Mouse (Mus musculus): ENCODE results near the gene Eaf1.
A peak's percentile ranks its signal among the peaks of the same experiment; 100 is the strongest.
"Not testable (repeated sequence)": the region's sequence is repeated elsewhere in the genome, so short reads cannot be mapped to it uniquely, and the experiment has no call there.

Eaf1 gene

GRCm38 (mm10) chr14:31494349-31494974, at the start of gene Eaf1:
TSS of gene Eaf1 (plus strand) at chr14:31494399.
- DNase-seq = no peak

- no peak for DNase-seq
Measured at GRCm38 (mm10) chr14:31448994-31449393, 45.2 kb upstream of the Eaf1 start.

- not testable (repeated sequence) for DNase-seq
Measured at GRCm38 (mm10) chr14:31453946-31454345, 40.3 kb upstream of the Eaf1 start.

GRCm38 (mm10) chr14:31454849-31455566, 39.2 kb upstream of the Eaf1 start:
- no peak for DNase-seq

- peak; percentile 40 for DNase-seq
Measured at GRCm38 (mm10) chr14:31456064-31456721, 38.0 kb upstream of the Eaf1 start.

GRCm38 (mm10) chr14:31458006-31458405, 36.2 kb upstream of the Eaf1 start:
- DNase-seq = no peak

- DNase-seq = not testable (repeated sequence)
Measured at GRCm38 (mm10) chr14:31462226-31462625, 32.0 kb upstream of the Eaf1 start.

- no peak for DNase-seq
Measured at GRCm38 (mm10) chr14:31462886-31463285, 31.3 kb upstream of the Eaf1 start.

- no peak for DNase-seq
Measured at GRCm38 (mm10) chr14:31464176-31464575, 30.0 kb upstream of the Eaf1 start.

GRCm38 (mm10) chr14:31469711-31470110, 24.5 kb upstream of the Eaf1 start:
- no peak for DNase-seq

- peak; percentile 42 for DNase-seq
Measured at GRCm38 (mm10) chr14:31472451-31473061, 21.6 kb upstream of the Eaf1 start.

GRCm38 (mm10) chr14:31473297-31473696, 20.9 kb upstream of the Eaf1 start:
- DNase-seq = no peak

GRCm38 (mm10) chr14:31482417-31482816, 11.8 kb upstream of the Eaf1 start:
- DNase-seq = no peak

- DNase-seq = no peak
Measured at GRCm38 (mm10) chr14:31486465-31486864, 7.7 kb upstream of the Eaf1 start.

- DNase-seq = no peak
Measured at GRCm38 (mm10) chr14:31488055-31488454, 6.1 kb upstream of the Eaf1 start.

- no peak for DNase-seq
Measured at GRCm38 (mm10) chr14:31493901-31494300, 298 bp upstream of the Eaf1 start.

GRCm38 (mm10) chr14:31494975-31495455, 816 bp downstream of the Eaf1 start, which contains the start of gene Mettl6:
TSS of gene Mettl6 (minus strand) at chr14:31495040.
- peak; percentile 91 for DNase-seq

- DNase-seq = no peak
Measured at GRCm38 (mm10) chr14:31495538-31495937, 1.3 kb downstream of the Eaf1 start.

GRCm38 (mm10) chr14:31496241-31496646, 2.0 kb downstream of the Eaf1 start:
- no peak for DNase-seq

- no peak for DNase-seq
Measured at GRCm38 (mm10) chr14:31499526-31499925, 5.3 kb downstream of the Eaf1 start.

GRCm38 (mm10) chr14:31503406-31503805, 9.2 kb downstream of the Eaf1 start:
- DNase-seq = no peak

GRCm38 (mm10) chr14:31506456-31506855, 12.3 kb downstream of the Eaf1 start:
- DNase-seq = peak; percentile 79

GRCm38 (mm10) chr14:31509911-31510310, 15.7 kb downstream of the Eaf1 start:
- DNase-seq = no peak
